Mouse (Mus musculus): ENCODE measurements around the gene Ccdc97.

Ccdc97 gene

GRCm38 (mm10) chr7:25669631-25670030 is 49.3 kb downstream of the Ccdc97 start:
- POLR2A ChIA-PET: interaction anchor here in 3 of 4 experiments (0.7 to 5.6 kb wide), 22 partner anchors 10 to 501 kb away, joined by 3 to 73 read pairs (median 5); partner anchors contain the start of genes B9d2 (in 2 of the 3), Bckdha (in 2 of the 3), Exosc5 (in 2 of the 3) and Cyp2s1 (in 1 of the 3)

DNA sequence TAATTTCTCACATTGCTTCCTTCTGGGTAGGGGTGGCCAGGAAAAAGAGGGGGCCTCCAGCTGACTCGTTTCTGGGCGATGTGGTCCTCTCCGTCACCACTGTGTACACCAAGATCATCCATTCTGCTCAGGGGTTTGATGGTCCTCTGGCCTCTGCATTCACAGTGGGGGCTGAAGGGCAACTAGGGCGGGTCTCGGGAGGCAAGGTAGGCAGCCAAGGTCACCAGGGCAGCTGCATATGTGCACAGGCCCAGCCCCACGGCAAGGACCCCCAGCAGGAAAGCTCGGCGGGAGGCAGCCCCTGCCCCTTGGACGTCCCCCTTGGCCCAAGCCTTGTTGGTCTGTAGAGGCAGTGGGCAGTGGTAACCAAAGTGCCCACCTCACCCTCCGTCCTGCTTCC is 49.7 kb downstream of the Ccdc97 start:
- CTCF ChIA-PET: interaction anchor here in 3 of 4 experiments (0.8 to 2.1 kb wide), 7 partner anchors 9 to 51 kb away, joined by 3 to 9 read pairs (median 3); partner anchors contain the start of genes B9d2 (in 2 of the 3), Bckdha (in 1 of the 3) and Exosc5 (in 1 of the 3)
- POLR2A ChIA-PET: interaction anchor here in 3 of 4 experiments (0.7 to 5.6 kb wide), 27 partner anchors 9 to 236 kb away, joined by 3 to 73 read pairs (median 5); partner anchors contain the start of genes Bckdha (in 3 of the 3), Exosc5 (in 3 of the 3), B9d2 (in 2 of the 3) and Cyp2s1 (in 1 of the 3)

More at GRCm38 (mm10) chr7:25669631-25670030, 49.3 kb downstream of the Ccdc97 start:
- CTCF ChIA-PET: interaction anchor here in 2 of 4 experiments (1.0 to 2.1 kb wide), 5 partner anchors 9 to 22 kb away, joined by 3 to 9 read pairs (median 3); partner anchors contain the start of genes B9d2 (in 2 of the 2), Bckdha (in 1 of the 2) and Exosc5 (in 1 of the 2)

DNA sequence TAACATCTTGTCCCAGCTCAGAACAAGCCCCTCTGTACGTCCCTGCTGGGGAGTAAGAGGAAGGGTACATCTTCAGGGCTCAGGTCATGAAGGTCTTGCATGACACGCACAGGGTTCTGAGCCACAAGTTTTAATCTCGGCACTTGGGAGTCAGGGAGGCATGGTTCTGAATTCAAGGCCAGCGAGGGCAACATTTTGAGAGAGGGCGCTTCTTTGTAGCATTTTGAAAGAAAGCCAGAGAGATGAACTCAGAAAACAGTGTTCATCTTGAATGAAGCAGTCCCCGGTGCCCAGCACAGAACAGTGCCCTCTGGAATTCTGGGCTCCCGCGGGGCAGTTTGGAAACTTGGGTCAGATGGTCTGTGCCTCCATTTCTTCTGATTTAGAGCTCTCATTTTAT is 52.5 kb downstream of the Ccdc97 start:
- POLR2A ChIA-PET: interaction anchor here (0.9 to 5.6 kb wide), 16 partner anchors 8 to 89 kb away, joined by 3 to 73 read pairs (median 7); partner anchors contain the start of genes B9d2 (in 2 of the 4), Bckdha (in 2 of the 4), Exosc5 (in 2 of the 4) and Hnrnpul1 (in 1 of the 4)
- CTCF ChIA-PET: interaction anchor here in 1 of 4 experiments (1.2 to 1.3 kb wide), 2 partner anchors 8 to 14 kb away, joined by 3 to 4 read pairs; partner anchors contain the start of genes B9d2 and Tmem91

Data from embryonic stem cell, embryonic (primary cell).